Mouse (Mus musculus) retina, postnatal 1 day (tissue): ENCODE measurements around the gene Rps27l.
A peak's percentile ranks its signal among the peaks of the same experiment; 100 is the strongest.
"Not testable (repeated sequence)": the region's sequence is repeated elsewhere in the genome, so short reads cannot be mapped to it uniquely, and the experiment has no call there.

Experiments used
- DNase-seq: peaks from one replicate; pipeline ENCODE4 v3.0.0-alpha.2; 2012

Rps27l gene

GRCm38 (mm10) chr9:66945647-66946641 lies at the start of gene Rps27l:
TSS of gene Rps27l (plus strand) at chr9:66946086.
- DNase-seq, result peak; percentile 97

- no peak for DNase-seq
These were observed 48.9 kb upstream of the Rps27l start for GRCm38 (mm10) chr9:66896951-66897350.

- no peak for DNase-seq
These were observed 48.0 kb upstream of the Rps27l start for GRCm38 (mm10) chr9:66897851-66898250.

DNA sequence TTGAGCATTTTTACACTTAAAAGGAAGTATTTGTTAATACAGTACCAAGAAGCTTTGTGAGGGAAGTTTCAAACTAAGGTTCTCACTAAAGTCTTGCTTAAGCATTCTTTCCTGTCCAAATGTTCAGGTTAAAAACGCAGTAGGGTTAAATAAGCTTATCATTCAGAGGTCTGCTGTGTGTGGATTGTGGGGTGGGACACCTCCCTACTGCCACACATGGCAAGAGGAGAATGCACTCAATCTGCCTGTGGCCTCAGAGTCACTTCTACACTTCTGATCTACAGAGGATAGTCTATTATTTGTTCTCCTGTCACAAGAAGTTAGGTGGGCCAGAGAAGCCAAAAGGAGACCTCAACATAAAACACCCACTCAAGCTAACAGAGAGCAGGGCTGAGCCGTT lies 46.8 kb upstream of the Rps27l start:
- DNase-seq, result no peak

GRCm38 (mm10) chr9:66899526-66899925 lies 46.4 kb upstream of the Rps27l start:
- DNase-seq, result no peak

GRCm38 (mm10) chr9:66905990-66906389 lies 39.9 kb upstream of the Rps27l start:
- peak; percentile 45 for DNase-seq

GRCm38 (mm10) chr9:66907126-66907525 lies 38.8 kb upstream of the Rps27l start:
- no peak for DNase-seq

DNA sequence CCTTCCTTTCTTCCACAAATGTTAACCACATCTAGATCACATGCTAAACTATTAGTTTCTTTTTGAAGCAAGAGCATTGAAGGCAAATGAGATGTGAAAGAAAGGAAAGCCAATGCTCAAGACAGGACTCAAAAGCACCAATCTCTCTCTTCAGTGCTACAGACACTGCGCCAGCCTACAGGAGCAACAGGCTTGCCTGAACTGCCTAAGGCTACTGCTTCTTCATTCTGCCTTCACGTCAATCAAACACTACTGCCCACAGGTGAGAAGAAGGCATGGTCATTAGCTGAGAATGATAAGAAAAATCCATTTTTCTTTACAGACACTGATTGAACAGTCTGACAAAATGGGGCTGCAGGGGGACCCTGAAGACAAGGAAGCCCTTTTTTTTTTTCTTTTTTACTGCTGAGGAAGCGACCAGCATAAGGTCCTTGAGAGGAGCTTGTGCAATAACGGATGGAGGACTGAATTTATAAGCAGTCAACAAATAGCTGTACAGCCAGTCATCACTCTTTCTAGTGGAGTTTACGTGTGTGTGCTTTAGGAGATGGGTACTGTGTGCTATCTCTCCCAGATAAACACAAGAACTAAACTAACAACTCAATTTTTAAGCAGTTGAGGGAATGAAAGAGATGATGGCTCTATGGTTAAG lies 38.0 kb upstream of the Rps27l start:
- DNase-seq, result no peak

DNA sequence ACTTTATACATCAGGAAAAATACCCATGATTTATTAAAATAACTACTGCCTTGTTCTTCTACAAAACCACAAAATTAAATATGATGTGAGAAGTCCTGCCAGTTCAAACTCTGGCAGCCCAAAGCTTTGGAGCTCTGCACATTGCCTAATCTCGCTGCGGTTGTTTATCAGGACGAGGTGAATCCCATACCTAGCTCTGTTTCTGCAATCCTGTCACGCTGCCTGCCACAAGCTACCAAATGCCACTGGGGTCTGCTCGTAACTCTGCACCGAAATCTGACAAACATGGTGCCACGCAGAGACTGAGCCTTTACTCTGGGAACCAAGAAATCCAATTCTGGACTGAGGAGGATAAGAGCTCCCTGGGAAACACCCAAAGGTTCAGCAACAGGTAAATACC lies 36.0 kb upstream of the Rps27l start:
- no peak for DNase-seq

DNA sequence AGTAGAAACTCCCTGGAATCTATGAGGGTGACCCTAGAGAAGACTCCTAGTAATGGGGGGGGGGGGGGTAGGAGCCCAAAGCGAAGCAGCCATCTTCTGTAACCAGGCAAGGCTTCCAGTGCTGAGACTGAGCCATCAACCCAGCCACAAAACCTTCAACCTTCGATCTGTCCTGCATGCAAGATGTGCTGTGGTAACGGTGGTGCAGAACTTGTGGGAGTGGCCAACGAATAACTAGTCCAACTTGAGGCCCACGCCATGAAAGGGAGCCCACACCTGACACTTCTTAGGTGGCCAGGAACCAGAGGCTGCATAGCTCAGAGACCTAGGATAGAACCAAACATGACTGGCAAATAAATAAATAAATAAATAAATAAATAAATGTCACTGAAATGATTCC lies 35.2 kb upstream of the Rps27l start:
- DNase-seq, result no peak

- DNase-seq, result peak; percentile 81
These were observed 33.6 kb upstream of the Rps27l start for GRCm38 (mm10) chr9:66912304-66912703.

- DNase-seq, result not testable (repeated sequence)
These were observed 32.5 kb upstream of the Rps27l start for GRCm38 (mm10) chr9:66913254-66913934.

- DNase-seq, result no peak
These were observed 31.3 kb upstream of the Rps27l start for GRCm38 (mm10) chr9:66914540-66914939.

- no peak for DNase-seq
These were observed 30.5 kb upstream of the Rps27l start for GRCm38 (mm10) chr9:66915401-66915800.

- DNase-seq, result no peak
These were observed 29.8 kb upstream of the Rps27l start for GRCm38 (mm10) chr9:66915869-66916785.

DNA sequence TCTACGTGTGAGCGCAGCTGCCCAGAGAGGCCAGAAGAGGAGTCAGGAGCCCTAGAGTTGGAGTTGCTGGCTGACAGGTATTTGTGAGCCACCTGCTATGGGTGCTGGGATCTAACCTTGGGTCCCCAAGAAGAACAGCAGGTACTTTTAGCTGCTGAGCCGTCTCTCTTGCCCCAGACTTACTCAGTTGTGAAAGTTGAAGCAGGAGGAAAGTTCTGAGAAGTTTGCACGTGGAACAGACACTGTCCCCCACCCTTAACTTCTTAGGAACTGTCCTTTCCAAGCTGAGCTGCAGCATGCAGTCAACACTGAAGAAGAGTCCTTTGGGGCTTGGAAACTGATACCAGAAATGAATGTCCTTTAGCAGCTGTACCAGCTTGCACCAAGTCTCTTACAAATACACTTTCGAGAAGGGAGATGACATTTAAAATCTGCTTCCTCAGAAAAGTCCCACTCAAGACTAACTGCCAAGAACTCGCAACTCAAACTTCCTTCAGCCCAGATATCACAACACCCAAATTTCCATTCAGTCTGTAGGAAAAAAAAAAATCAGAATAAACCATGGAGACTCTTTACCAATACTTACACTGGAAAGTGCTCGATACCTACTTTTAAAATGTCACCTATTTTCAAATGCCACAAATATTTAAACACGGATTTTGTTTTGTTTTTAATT lies 28.5 kb upstream of the Rps27l start:
- no peak for DNase-seq

- no peak for DNase-seq
These were observed 28.0 kb upstream of the Rps27l start for GRCm38 (mm10) chr9:66917892-66918255.

- DNase-seq, result no peak
These were observed 27.1 kb upstream of the Rps27l start for GRCm38 (mm10) chr9:66918672-66919330.

- peak; percentile 98 for DNase-seq
These were observed 26.4 kb upstream of the Rps27l start, which contains the start of gene Rab8b for GRCm38 (mm10) chr9:66919382-66919971. TSS of gene Rab8b (minus strand) at chr9:66919687.

- no peak for DNase-seq
These were observed 25.9 kb upstream of the Rps27l start for GRCm38 (mm10) chr9:66919981-66920380.
